Mouse (Mus musculus) midbrain, embryonic 14.5 days (tissue): ENCODE measurements at regions not wholly inside any gene's neighbourhood (a gene's known extent, or its start where the extent isn't known, plus 50 kb on each side); places are given as distances from the start of the nearest gene placed in this dataset.

Source experiments
- ATAC-seq: fragments of 200-750 bp; cut with Nextera tagmentation; 2 replicates; pipeline ENCODE4 v1.8.0; 2017; ENCODE audit warnings: moderate number of reproducible peaks, moderate library complexity; ENCODE audit not compliant: low FRiP score, low TSS enrichment
- DNase-seq: peaks from one replicate; pipeline ENCODE4 v3.0.0-alpha.2; 2015
- H3K27ac ChIP-seq: fragments of 300-500 bp; sonication (generic); replicated peaks from 2 replicates; pipeline ENCODE4 v1.5.1; 2014; ENCODE audit warnings: mild to moderate bottlenecking, low read depth, low read length, moderate library complexity
- H3K27me3 ChIP-seq: fragments of 300-500 bp; sonication (generic); 2 replicates; pipeline ENCODE4 v1.6.1; 2014; ENCODE audit warnings: low read length, control low read depth, mixed read lengths; ENCODE audit not compliant: control insufficient read depth, insufficient read depth
- H3K36me3 ChIP-seq: fragments of 300-500 bp; sonication (generic); 2 replicates; pipeline ENCODE4 v1.6.1; 2014; ENCODE audit warnings: low read length, control low read depth; ENCODE audit not compliant: control insufficient read depth, insufficient read depth
- H3K4me1 ChIP-seq: fragments of 300-500 bp; sonication (generic); 2 replicates; pipeline ENCODE4 v1.6.1; 2014; ENCODE audit warnings: mild to moderate bottlenecking, antibody characterized with exemption, low read length, control low read depth; ENCODE audit not compliant: control insufficient read depth, insufficient read depth
- H3K4me2 ChIP-seq: fragments of 300-500 bp; sonication (generic); 2 replicates; pipeline ENCODE4 v1.6.1; 2014; ENCODE audit warnings: mild to moderate bottlenecking, low read length, moderate library complexity
- H3K4me3 ChIP-seq: fragments of 300-500 bp; sonication (generic); replicated peaks from 2 replicates; pipeline ENCODE4 v1.5.1; 2014; ENCODE audit warnings: low read depth, low read length
- H3K9ac ChIP-seq: fragments of 300-500 bp; sonication (generic); replicated peaks from 2 replicates; pipeline ENCODE4 v1.6.1; 2014; ENCODE audit warnings: mild to moderate bottlenecking, low read length, moderate library complexity
- H3K9me3 ChIP-seq: fragments of 300-500 bp; sonication (generic); 2 replicates; pipeline ENCODE4 v1.6.1; 2016; ENCODE audit warnings: low read length, control low read depth, mixed read lengths; ENCODE audit not compliant: control insufficient read depth
- WGBS: fragments of 180-500 bp; shearing (Covaris S2); extraction: QIAGEN DNeasy Blood & Tissue Kit; methylation state at CpG from one replicate; pipeline ENCODE4 v1.1.7; 2014; 5-methylcytosine and 5-hydroxymethylcytosine counted together

- Histone ChIP-seq H3K4me3 (no peak overlapping the region), H3K9me3 (no peaks in the 10 kb centered on the region), H3K4me2 (no peak overlapping the region), H3K36me3 (no peaks in the 10 kb centered on the region), H3K27ac (no peak overlapping the region), H3K9ac (no peak overlapping the region), H3K27me3 (no peaks in the 10 kb centered on the region), H3K4me1 (no peaks in the 10 kb centered on the region)
- ATAC-seq (no peak), DNase-seq (no peak)
- WGBS, result 71% methylated on average over 2 of the region's 2 CpGs
Measured at GRCm38 (mm10) chr6:73401059-73401458, 68.4 kb downstream of the 4931417E11Rik start.

- no peak for DNase-seq
- H3K27ac ChIP-seq, result no peak overlapping the region
- no peak overlapping the region for H3K4me3 ChIP-seq
- H3K4me1 ChIP-seq, result no peaks in the 10 kb centered on the region
- no peaks in the 10 kb centered on the region for H3K36me3 ChIP-seq
- no peaks in the 10 kb centered on the region for H3K27me3 ChIP-seq
- no peak for ATAC-seq
- WGBS, result 75% methylated on average over 6 of the region's 6 CpGs
- H3K4me2 ChIP-seq, result no peak overlapping the region
- no peaks in the 10 kb centered on the region for H3K9me3 ChIP-seq
- H3K9ac ChIP-seq, result no peak overlapping the region
Measured at GRCm38 (mm10) chr6:73389301-73389700, 80.2 kb downstream of the 4931417E11Rik start.

GRCm38 (mm10) chr6:73386261-73386660 lies 83.2 kb downstream of the 4931417E11Rik start:
- no peak overlapping the region for H3K27ac ChIP-seq
- no peaks in the 10 kb centered on the region for H3K4me1 ChIP-seq
- WGBS, result 85% methylated on average over 3 of the region's 3 CpGs
- no peak overlapping the region for H3K4me3 ChIP-seq
- no peaks in the 10 kb centered on the region for H3K27me3 ChIP-seq
- ATAC-seq (no peak), DNase-seq (no peak)
- H3K9me3 ChIP-seq, result no peaks in the 10 kb centered on the region
- no peak overlapping the region for H3K4me2 ChIP-seq
- no peak overlapping the region for H3K9ac ChIP-seq
- H3K36me3 ChIP-seq, result no peaks in the 10 kb centered on the region

- no peak overlapping the region for H3K4me2 ChIP-seq
- H3K9me3 ChIP-seq, result peaks cover 2% of the 10 kb centered on the region; the same call in 1 of the 2 replicates
- H3K4me3 ChIP-seq, result no peak overlapping the region
- ATAC-seq (no peak), DNase-seq (no peak)
- H3K27me3 ChIP-seq, result no peaks in the 10 kb centered on the region
- no peak overlapping the region for H3K27ac ChIP-seq
- H3K36me3 ChIP-seq, result no peaks in the 10 kb centered on the region
- 90% methylated on average over 5 of the region's 5 CpGs for WGBS
- no peaks in the 10 kb centered on the region for H3K4me1 ChIP-seq
- H3K9ac ChIP-seq, result no peak overlapping the region
Measured at GRCm38 (mm10) chr6:73379825-73380224, 89.6 kb downstream of the 4931417E11Rik start.

GRCm38 (mm10) chr6:73377884-73378283 lies 91.6 kb downstream of the 4931417E11Rik start:
- WGBS, result 92% methylated on average over 8 of the region's 8 CpGs
- no peak overlapping the region for H3K4me2 ChIP-seq
- no peak for ATAC-seq
- no peaks in the 10 kb centered on the region for H3K4me1 ChIP-seq
- no peak overlapping the region for H3K9ac ChIP-seq
- peaks cover 2% of the 10 kb centered on the region; the same call in 1 of the 2 replicates for H3K9me3 ChIP-seq
- H3K27me3 ChIP-seq, result no peaks in the 10 kb centered on the region
- no peak for DNase-seq
- no peak overlapping the region for H3K4me3 ChIP-seq
- H3K27ac ChIP-seq, result no peak overlapping the region
- H3K36me3 ChIP-seq, result no peaks in the 10 kb centered on the region

- ATAC-seq, result no peak
- H3K9me3 ChIP-seq, result peaks cover 2% of the 10 kb centered on the region; the same call in 1 of the 2 replicates
- no peak overlapping the region for H3K4me3 ChIP-seq
- no peaks in the 10 kb centered on the region for H3K4me1 ChIP-seq
- H3K9ac ChIP-seq, result no peak overlapping the region
- H3K27me3 ChIP-seq, result no peaks in the 10 kb centered on the region
- H3K4me2 ChIP-seq, result no peak overlapping the region
- WGBS, result 94% methylated on average over 11 of the region's 11 CpGs
- H3K27ac ChIP-seq, result no peak overlapping the region
- DNase-seq, result no peak
- H3K36me3 ChIP-seq, result no peaks in the 10 kb centered on the region
Measured at GRCm38 (mm10) chr6:73376291-73376690, 93.2 kb downstream of the 4931417E11Rik start.

GRCm38 (mm10) chr6:73372901-73373300 lies 96.6 kb downstream of the 4931417E11Rik start:
- H3K4me2 ChIP-seq, result no peak overlapping the region
- 78% methylated on average over 5 of the region's 5 CpGs for WGBS
- H3K27ac ChIP-seq, result no peak overlapping the region
- H3K9me3 ChIP-seq, result peaks cover 2% of the 10 kb centered on the region; the same call in 1 of the 2 replicates
- H3K4me3 ChIP-seq, result no peak overlapping the region
- no peaks in the 10 kb centered on the region for H3K27me3 ChIP-seq
- ATAC-seq (no peak), DNase-seq (no peak)
- H3K4me1 ChIP-seq, result no peaks in the 10 kb centered on the region
- no peaks in the 10 kb centered on the region for H3K36me3 ChIP-seq
- no peak overlapping the region for H3K9ac ChIP-seq

- Histone ChIP-seq H3K36me3 (no peaks in the 10 kb centered on the region), H3K27ac (no peak overlapping the region), H3K9me3 (peaks cover 2% of the 10 kb centered on the region; the same call in 1 of the 2 replicates), H3K4me3 (no peak overlapping the region), H3K4me1 (no peaks in the 10 kb centered on the region), H3K27me3 (no peaks in the 10 kb centered on the region), H3K4me2 (no peak overlapping the region), H3K9ac (no peak overlapping the region)
- WGBS, result 94% methylated on average over 5 of the region's 5 CpGs
- DNase-seq (no peak), ATAC-seq (no peak)
Measured at GRCm38 (mm10) chr6:73371866-73372265, 97.6 kb downstream of the 4931417E11Rik start.

- H3K4me2 ChIP-seq, result no peak overlapping the region
- 92% methylated on average over 4 of the region's 4 CpGs for WGBS
- no peak for DNase-seq
- H3K9me3 ChIP-seq, result no peaks in the 10 kb centered on the region
- H3K4me3 ChIP-seq, result no peak overlapping the region
- no peak for ATAC-seq
- no peaks in the 10 kb centered on the region for H3K27me3 ChIP-seq
- no peak overlapping the region for H3K9ac ChIP-seq
- no peaks in the 10 kb centered on the region for H3K36me3 ChIP-seq
- no peak overlapping the region for H3K27ac ChIP-seq
- H3K4me1 ChIP-seq, result no peaks in the 10 kb centered on the region
Measured at GRCm38 (mm10) chr6:73370901-73371300, 98.6 kb downstream of the 4931417E11Rik start.
